Mouse (Mus musculus) E14TG2a.4 (cell line): ENCODE measurements around the gene Pcsk7.

ENCODE experiments used
- H3K27me3 ChIP-seq: 2 replicates; pipeline ENCODE4 v1.6.1; 2014; ENCODE audit warnings: low read length, control low read depth; ENCODE audit not compliant: insufficient read depth
- H3K36me3 ChIP-seq: 2 replicates; pipeline ENCODE4 v1.6.1; 2014; ENCODE audit warnings: low read length, control low read depth; ENCODE audit not compliant: insufficient read depth
- H3K4me1 ChIP-seq: replicated peaks from 2 replicates; pipeline ENCODE4 v1.6.1; 2014; ENCODE audit warnings: low read depth, low read length, control low read depth
- H3K4me3 ChIP-seq: replicated peaks from 2 replicates; pipeline ENCODE4 v1.5.1; 2014; ENCODE audit warnings: mild to moderate bottlenecking, low read length
- H3K9me3 ChIP-seq: 2 replicates; pipeline ENCODE4 v1.6.1; 2014; ENCODE audit warnings: low read length, control low read depth
- CTCF ChIP-seq: conservative IDR thresholded peaks from 2 replicates; pipeline ENCODE4 v1.5.1; 2014; ENCODE audit warnings: low read length
- NANOG ChIP-seq: IDR thresholded peaks from 2 replicates; pipeline ENCODE4 v1.6.1; 2014; ENCODE audit warnings: borderline replicate concordance, low read length, mixed read lengths
- POU5F1 ChIP-seq: IDR thresholded peaks from 2 replicates; pipeline ENCODE4 v1.6.1; 2014; ENCODE audit warnings: low read length, borderline replicate concordance

Pcsk7 gene

DNA sequence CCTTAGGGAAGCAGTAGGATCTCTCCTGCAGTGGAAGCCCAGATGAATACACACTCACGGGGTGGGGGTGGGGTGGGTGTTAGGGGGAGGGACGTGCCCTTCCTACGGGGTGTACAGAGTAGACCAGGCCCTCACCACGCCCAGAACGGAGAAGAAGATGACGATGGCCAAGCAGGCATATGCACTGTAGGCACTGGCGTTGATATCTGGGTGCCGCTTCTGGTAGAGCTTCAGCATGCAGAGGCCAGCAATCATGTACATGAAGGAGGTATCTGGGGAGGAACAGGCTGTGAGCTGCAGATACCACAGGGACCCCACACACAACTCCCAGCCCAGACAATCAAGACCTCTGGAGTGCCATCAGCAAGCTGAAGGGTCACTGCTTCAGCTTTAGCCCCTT, 36.6 kb downstream of the Pcsk7 start:
- Histone ChIP-seq H3K9me3 (no peaks in the 10 kb centered on the region), H3K27me3 (0 out of 2 replicates have a peak, but pooled peaks cover 12% of the 10 kb centered on the region), H3K4me3 (peak overlapping the region; percentile 37; the same call in 1 of the 2 replicates), H3K4me1 (peaks cover 64% of the 10 kb centered on the region), H3K36me3 (peaks cover 71% of the 10 kb centered on the region)
- no peak for TF ChIP-seq NANOG
- no peak for TF ChIP-seq CTCF
- TF ChIP-seq POU5F1: no peak

DNA sequence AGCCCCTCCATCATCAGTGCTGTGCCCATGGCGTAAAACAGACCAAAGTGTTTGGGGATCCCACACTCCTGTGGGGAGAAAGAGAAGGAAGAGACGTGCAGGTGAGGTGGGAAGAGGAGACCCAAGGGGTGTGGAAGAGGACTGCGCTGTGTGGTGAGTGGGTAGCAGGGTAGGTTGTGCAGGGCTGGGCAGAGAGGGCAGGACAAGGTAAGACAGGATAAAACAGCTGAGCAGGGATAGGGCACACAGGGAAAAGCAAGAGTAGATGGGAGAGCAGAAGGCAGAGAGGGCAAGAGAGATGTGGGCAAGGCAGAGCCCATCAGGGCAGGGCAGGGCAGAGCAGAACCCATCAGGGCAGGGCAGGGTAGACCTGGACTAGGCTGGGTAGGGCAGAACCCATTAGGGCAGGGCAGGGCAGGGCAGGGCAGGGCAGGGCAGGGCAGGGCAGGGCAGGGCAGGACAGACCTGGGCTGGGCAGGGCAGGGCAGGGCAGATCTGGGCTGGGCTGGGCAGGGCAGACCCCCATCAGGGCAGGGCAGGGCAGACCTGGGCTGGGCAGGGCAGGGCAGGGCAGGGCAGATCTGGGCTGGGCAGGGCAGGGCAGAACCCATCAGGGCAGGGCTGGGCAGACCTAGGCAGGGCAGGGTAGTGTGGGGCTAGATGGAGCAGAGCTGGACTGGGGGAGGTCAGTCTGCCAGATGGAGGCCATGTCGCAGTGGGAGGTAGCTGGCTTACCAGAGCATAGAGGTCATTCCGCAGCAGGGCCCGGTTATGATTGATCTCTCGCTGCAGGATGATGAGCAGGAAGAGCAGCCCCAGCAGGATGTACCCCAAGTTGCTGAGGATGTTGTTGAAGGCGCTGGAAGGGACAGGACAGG, 37.6 kb downstream of the Pcsk7 start:
- TF ChIP-seq NANOG (no peak), POU5F1 (no peak), CTCF (no peak)

DNA sequence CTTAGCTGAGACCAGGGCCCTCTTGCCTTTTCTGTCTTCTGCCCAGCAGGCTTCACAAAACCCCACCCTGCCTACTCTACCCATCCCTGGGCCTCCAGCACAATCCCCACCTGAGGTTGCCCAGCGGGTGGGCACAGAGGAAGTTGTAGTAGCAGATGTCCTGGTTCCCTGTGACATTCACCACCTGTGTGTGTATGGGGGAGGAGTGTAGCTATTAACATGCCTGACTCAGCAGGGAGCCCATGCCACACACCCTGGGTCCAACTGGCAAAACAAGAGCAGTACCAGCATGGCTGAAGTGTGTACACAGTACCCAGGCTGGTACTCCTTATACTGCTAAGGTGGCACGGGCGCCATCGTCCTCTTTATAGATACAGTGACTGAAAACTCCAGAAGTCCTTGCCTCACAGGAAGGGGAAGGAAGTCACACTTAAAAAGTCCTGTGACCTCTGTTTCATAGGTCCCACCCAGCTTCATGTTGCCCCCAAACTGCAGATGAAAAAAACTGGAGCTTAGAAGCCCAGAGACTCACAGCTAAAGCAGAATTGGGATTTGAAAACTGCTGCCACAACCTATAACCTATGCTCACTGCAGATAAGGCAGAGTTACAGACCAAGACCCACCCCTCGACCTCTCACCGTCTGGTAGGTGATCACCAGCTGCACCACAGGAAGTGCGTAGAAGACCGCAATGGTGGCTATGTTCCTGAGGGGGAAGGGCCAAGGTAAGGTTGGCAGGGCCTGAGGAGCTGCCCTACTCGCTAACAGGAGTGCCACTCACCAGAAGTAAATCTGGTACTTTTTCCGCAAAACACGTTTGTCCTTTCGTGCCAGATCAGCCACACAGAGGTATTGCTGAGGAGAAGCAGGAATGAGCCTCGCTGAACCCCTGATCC, 38.5 kb downstream of the Pcsk7 start:
- TF ChIP-seq CTCF: no peak
- no peak for TF ChIP-seq POU5F1
- TF ChIP-seq NANOG: no peak
- 0 out of 2 replicates have a peak, but pooled peaks cover 12% of the 10 kb centered on the region for H3K27me3 ChIP-seq
- peaks cover 70% of the 10 kb centered on the region for H3K4me1 ChIP-seq
- peaks cover 70% of the 10 kb centered on the region for H3K36me3 ChIP-seq
- H3K4me3 ChIP-seq: no peak overlapping the region
- no peaks in the 10 kb centered on the region for H3K9me3 ChIP-seq

More for the DNA sequence above, 37.6 kb downstream of the Pcsk7 start:
- Histone ChIP-seq H3K36me3 (peaks cover 69% of the 10 kb centered on the region), H3K27me3 (0 out of 2 replicates have a peak, but pooled peaks cover 12% of the 10 kb centered on the region), H3K4me3 (no peak overlapping the region), H3K9me3 (no peaks in the 10 kb centered on the region), H3K4me1 (peaks cover 70% of the 10 kb centered on the region)

DNA sequence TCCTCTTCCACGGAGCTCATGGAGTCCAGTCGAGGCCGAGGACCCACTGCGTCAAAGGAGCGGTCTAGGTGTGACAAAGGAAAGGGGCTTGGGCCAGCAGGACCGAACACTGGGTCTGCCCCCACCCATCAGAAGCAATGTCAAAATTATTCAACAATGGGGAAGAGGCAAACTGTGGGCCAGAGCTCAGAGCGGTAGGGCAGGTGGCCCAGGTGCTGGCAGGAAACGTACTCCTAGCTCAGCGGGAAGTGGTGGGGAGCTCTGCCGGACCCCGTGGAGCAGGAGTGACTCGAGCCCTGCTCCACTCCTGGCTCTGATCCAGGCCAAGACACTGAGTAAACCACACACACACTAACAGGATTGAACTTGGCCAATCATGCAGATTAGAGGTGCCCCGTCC, 39.4 kb downstream of the Pcsk7 start:
- H3K4me1 ChIP-seq: peaks cover 70% of the 10 kb centered on the region
- no peak overlapping the region for H3K4me3 ChIP-seq
- no peaks in the 10 kb centered on the region for H3K9me3 ChIP-seq
- H3K27me3 ChIP-seq: 0 out of 2 replicates have a peak, but pooled peaks cover 12% of the 10 kb centered on the region
- TF ChIP-seq CTCF (no peak), POU5F1 (no peak), NANOG (no peak)
- peaks cover 77% of the 10 kb centered on the region for H3K36me3 ChIP-seq

DNA sequence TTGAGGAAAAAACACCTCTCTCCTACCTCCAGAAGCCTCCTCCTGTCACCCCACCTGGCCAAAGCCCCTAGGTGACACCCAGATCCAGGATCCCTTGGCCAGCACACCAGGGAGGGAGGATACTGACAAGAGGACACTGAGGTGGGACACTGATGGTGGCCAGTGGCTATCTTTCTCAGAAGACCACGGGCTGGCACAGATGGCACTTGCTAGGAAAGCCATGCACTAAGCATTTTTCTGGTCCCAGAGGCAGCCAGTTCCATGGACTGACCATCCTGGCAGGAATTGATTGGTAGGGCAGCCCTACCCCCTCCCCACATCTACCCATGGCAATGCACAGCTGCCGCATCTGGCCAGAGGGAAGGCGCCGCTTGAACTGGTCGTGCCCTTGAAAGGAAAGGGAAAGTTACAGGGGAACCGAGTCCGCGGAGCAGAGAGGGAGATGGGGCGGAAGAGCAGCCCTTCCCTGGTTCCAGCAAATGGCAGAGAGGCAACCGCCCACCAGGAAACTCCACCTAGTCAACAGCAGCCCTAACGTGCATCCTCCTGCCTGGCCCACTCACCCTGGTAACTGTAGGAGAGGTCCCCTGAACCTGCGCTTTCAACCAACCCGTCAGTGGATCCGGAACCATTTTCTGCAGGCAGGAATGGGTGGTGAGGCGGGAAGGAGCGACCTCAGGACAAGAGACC, 40.0 kb downstream of the Pcsk7 start:
- Histone ChIP-seq H3K4me1 (peaks cover 66% of the 10 kb centered on the region), H3K4me3 (peak overlapping the region; percentile 37), H3K9me3 (no peaks in the 10 kb centered on the region), H3K36me3 (peaks cover 77% of the 10 kb centered on the region), H3K27me3 (0 out of 2 replicates have a peak, but pooled peaks cover 12% of the 10 kb centered on the region)
- TF ChIP-seq POU5F1 (no peak), CTCF (no peak), NANOG (no peak)

DNA sequence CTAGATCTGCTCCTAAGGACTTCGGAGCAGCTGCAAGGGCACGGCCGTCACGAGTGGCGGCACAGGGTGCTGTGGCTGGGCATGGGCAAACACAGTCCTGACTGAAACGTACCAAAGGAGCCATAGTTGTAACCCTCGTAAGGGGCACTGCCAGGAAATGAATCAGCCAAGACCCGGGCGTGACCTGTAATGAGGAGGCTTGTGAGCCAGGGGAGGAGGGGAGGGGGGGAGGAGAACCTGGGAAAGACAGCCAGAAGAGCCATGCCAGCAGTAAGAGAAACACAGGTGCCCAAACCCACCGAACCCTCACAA, 40.5 kb downstream of the Pcsk7 start:
- Histone ChIP-seq H3K4me1 (peaks cover 61% of the 10 kb centered on the region), H3K4me3 (peak overlapping the region; percentile 37), H3K9me3 (no peaks in the 10 kb centered on the region), H3K27me3 (0 out of 2 replicates have a peak, but pooled peaks cover 10% of the 10 kb centered on the region), H3K36me3 (peaks cover 79% of the 10 kb centered on the region)
- TF ChIP-seq NANOG (no peak), POU5F1 (no peak), CTCF (no peak)

DNA sequence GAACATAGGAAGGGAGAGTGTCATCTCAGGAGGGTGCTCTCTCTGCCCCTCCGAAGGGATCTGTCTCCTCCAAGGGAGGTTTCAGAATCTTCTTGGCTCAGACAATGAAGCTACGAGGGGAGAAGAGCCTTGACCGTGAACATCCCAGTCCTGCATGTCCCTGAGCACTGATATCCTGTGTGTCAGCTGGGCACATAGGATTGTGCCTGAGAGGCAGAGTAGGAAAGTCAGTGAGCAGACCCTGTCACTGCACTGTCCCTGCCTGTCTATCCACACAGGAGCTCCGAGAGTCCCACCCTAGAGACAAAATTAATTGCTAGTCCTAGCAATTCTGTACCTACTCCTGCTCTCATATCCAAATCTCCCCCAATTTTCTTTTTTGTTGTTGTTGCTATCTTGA, 45.8 kb downstream of the Pcsk7 start:
- H3K36me3 ChIP-seq: peaks cover 52% of the 10 kb centered on the region
- no peak for TF ChIP-seq NANOG
- no peak for TF ChIP-seq POU5F1
- TF ChIP-seq CTCF: no peak
- no peaks in the 10 kb centered on the region for H3K9me3 ChIP-seq
- H3K4me1 ChIP-seq: peaks cover 35% of the 10 kb centered on the region
- 0 out of 2 replicates have a peak, but pooled peaks cover 5% of the 10 kb centered on the region for H3K27me3 ChIP-seq
- no peak overlapping the region for H3K4me3 ChIP-seq
